Mouse (Mus musculus) neural tube, embryonic 15.5 days (tissue): Measurements from ENCODE around the gene Tmem132c. TPM values are rescaled to one million over a fixed set of nuclear protein-coding genes. Genes with fewer than 3 reads are reported as not detected.
A peak's percentile ranks its signal among the peaks of the same experiment; 100 is the strongest.

Experiments used
- ATAC-seq: fragments of 200-750 bp; cut with Nextera tagmentation; 2 replicates; pipeline ENCODE4 v1.8.0; 2017; ENCODE audit warnings: mild to moderate bottlenecking, moderate TSS enrichment, moderate library complexity; ENCODE audit not compliant: low FRiP score
- H3K27ac ChIP-seq: fragments of 300-500 bp; sonication (generic); replicated peaks from 2 replicates; pipeline ENCODE4 v1.5.1; 2015; ENCODE audit warnings: mild to moderate bottlenecking, inconsistent platforms
- H3K27me3 ChIP-seq: fragments of 300-500 bp; sonication (generic); replicated peaks from 2 replicates; pipeline ENCODE4 v1.6.1; 2015; ENCODE audit warnings: inconsistent platforms
- H3K36me3 ChIP-seq: fragments of 300-500 bp; sonication (generic); 2 replicates; pipeline ENCODE4 v1.6.1; 2015; ENCODE audit warnings: inconsistent platforms
- H3K4me1 ChIP-seq: fragments of 300-500 bp; sonication (generic); 2 replicates; pipeline ENCODE4 v1.6.1; 2015; ENCODE audit warnings: inconsistent platforms
- H3K4me2 ChIP-seq: fragments of 300-500 bp; sonication (generic); 2 replicates; pipeline ENCODE4 v1.6.1; 2015; ENCODE audit warnings: inconsistent platforms, mild to moderate bottlenecking, moderate library complexity
- H3K4me3 ChIP-seq: fragments of 300-500 bp; sonication (generic); replicated peaks from 2 replicates; pipeline ENCODE4 v1.5.1; 2015; ENCODE audit warnings: mild to moderate bottlenecking, inconsistent platforms
- H3K9ac ChIP-seq: fragments of 300-500 bp; sonication (generic); replicated peaks from 2 replicates; pipeline ENCODE4 v1.6.1; 2015; ENCODE audit warnings: mild to moderate bottlenecking, inconsistent platforms
- H3K9me3 ChIP-seq: fragments of 300-500 bp; sonication (generic); replicated peaks from 2 replicates; pipeline ENCODE4 v1.6.1; 2016; ENCODE audit warnings: inconsistent platforms
- WGBS: fragments of 180-500 bp; shearing (Covaris S2); methylation state at CpG from one replicate; pipeline ENCODE4 v1.1.7; 2015; ENCODE audit warnings: mixed read lengths; 5-methylcytosine and 5-hydroxymethylcytosine counted together
- polyA plus RNA-seq: library from polyadenylated mRNA; unstranded; fragments of >200 nt; fragmentation: Nextera tagmentation; extraction: Ambion mirVana; gene quantifications from 2 replicates; pipeline ENCODE4 v1.2.1, GENCODE M21; 2015

The Tmem132c gene
- polyA plus RNA-seq, 1 experiment from 2014 or later = 13.7 TPM

DNA sequence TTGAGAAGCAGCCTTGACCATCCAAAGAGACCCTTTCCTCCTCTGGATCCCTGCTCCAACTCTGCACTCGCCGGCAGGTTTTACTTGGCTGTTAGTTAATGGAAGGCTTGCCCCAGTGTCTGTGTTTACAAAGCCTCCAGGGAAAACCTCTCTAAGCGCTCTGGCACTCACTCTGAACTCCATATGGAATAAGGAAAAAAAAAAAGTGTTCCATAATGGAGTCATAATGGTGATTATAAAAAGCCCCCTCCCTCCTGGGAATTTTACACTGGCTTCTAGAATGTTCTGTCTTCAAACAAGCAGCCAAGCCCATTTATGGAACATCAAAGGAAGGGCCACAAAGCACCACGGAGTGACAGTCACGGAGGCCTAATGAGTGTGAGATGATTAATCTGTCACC lies 136.9 kb downstream of the Tmem132c start:
- ATAC-seq = no peak
- H3K27ac ChIP-seq = no peak overlapping the region
- no peak overlapping the region for H3K4me3 ChIP-seq
- H3K9ac ChIP-seq = no peak overlapping the region
- H3K9me3 ChIP-seq = no peaks in the 10 kb centered on the region
- H3K27me3 ChIP-seq = no peaks in the 10 kb centered on the region
- no peaks in the 10 kb centered on the region for H3K36me3 ChIP-seq
- WGBS = 46% methylated on average over 5 of the region's 5 CpGs
- peaks cover 8% of the 10 kb centered on the region; the same call in 1 of the 2 replicates for H3K4me1 ChIP-seq
- no peak overlapping the region for H3K4me2 ChIP-seq

DNA sequence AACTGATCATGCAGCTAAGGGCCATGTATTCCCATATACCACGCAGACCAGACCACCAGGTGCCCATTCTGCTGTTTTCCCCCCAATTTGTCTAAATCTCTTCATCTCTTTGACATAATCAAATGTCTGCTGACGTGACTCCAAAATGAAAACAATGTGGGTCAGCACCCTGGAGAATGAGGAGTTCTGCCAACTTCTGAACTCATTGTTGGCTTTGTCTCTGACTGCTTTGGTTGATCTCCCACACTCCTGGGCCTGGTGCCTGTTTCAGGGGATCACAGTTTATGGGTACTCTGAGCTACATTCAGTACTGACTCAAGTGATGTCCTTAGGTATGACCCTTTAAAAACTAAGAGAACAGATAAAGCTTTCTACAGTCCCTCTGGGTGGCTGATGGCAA lies 137.7 kb downstream of the Tmem132c start:
- Histone ChIP-seq H3K9me3 (no peaks in the 10 kb centered on the region), H3K4me3 (no peak overlapping the region), H3K4me2 (no peak overlapping the region), H3K27ac (no peak overlapping the region), H3K4me1 (peaks cover 8% of the 10 kb centered on the region; the same call in 1 of the 2 replicates), H3K36me3 (no peaks in the 10 kb centered on the region), H3K9ac (no peak overlapping the region), H3K27me3 (no peaks in the 10 kb centered on the region)
- 68% methylated on average over 2 of the region's 2 CpGs for WGBS
- ATAC-seq = no peak

DNA sequence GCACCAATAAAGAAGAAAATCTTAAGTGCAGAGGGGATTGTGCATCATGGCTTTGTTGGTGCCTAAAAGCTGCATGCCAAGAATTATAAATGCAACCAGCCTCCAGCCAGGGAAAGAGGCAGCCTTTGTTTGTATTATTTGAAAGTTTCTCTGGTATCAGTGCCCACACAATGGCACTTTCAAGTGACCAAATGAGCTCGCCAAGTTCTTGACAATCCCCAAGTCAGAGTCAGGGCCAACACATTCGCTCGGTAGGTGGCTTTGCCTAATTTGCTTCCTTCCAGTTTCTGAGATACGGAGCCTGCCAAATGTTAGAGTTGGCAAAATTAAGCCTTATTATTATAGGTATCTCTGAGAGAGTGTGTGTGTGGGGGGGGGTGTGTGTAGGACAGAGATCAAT lies 139.6 kb downstream of the Tmem132c start:
- no peaks in the 10 kb centered on the region for H3K27me3 ChIP-seq
- no peak for ATAC-seq
- no peaks in the 10 kb centered on the region for H3K9me3 ChIP-seq
- H3K4me1 ChIP-seq = peaks cover 8% of the 10 kb centered on the region; the same call in 1 of the 2 replicates
- H3K27ac ChIP-seq = no peak overlapping the region
- no peak overlapping the region for H3K4me3 ChIP-seq
- 50% methylated on average over 4 of the region's 4 CpGs for WGBS
- H3K9ac ChIP-seq = no peak overlapping the region
- no peak overlapping the region for H3K4me2 ChIP-seq
- H3K36me3 ChIP-seq = no peaks in the 10 kb centered on the region

DNA sequence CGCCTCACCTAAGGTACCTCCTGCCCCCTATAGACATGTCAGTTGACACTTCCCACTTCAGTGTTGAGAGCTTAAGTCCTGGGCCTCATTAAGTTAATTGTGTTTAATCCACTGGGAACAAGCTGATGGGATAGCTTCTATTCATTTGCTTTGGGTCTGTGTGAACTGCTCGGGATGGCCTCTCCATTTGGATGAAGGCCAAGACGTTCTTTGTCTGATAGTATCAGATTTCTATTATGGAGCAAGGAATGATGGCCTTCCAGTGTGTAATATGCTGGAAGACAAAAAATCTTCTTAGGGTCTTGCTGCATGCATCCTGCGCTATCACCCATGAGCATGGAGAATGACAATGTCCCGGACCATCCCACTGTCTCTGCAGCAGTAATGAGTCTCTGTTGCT lies 141.0 kb downstream of the Tmem132c start:
- Histone ChIP-seq H3K4me1 (peaks cover 8% of the 10 kb centered on the region; the same call in 1 of the 2 replicates), H3K4me3 (no peak overlapping the region), H3K27ac (no peak overlapping the region), H3K4me2 (no peak overlapping the region), H3K9ac (no peak overlapping the region), H3K36me3 (no peaks in the 10 kb centered on the region), H3K27me3 (no peaks in the 10 kb centered on the region), H3K9me3 (no peaks in the 10 kb centered on the region)
- no peak for ATAC-seq
- WGBS = 55% methylated on average over 5 of the region's 5 CpGs

DNA sequence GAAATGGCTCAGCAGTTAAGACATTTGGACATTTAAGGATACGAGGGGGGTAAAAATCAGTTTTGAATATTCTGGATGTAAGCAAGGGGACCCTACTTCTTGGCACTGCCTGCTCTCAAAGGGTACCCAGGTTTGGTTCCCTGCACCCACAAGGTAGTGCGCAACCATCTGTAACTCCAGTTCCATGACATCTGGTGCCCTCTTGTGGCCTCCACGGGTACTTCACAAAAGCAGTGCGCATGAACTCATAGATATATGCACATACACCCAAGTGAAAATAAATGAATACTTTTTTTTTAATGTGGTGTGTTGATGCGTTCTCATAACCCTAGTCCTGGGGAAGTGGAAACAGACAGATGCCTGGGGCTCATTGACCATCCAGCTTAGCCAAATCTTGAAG lies 149.6 kb downstream of the Tmem132c start:
- Histone ChIP-seq H3K4me1 (no peaks in the 10 kb centered on the region), H3K9ac (no peak overlapping the region), H3K9me3 (no peaks in the 10 kb centered on the region), H3K4me2 (no peak overlapping the region), H3K27ac (no peak overlapping the region), H3K27me3 (no peaks in the 10 kb centered on the region), H3K4me3 (no peak overlapping the region), H3K36me3 (no peaks in the 10 kb centered on the region)
- 96% methylated on average over 5 of the region's 5 CpGs for WGBS
- no peak for ATAC-seq

DNA sequence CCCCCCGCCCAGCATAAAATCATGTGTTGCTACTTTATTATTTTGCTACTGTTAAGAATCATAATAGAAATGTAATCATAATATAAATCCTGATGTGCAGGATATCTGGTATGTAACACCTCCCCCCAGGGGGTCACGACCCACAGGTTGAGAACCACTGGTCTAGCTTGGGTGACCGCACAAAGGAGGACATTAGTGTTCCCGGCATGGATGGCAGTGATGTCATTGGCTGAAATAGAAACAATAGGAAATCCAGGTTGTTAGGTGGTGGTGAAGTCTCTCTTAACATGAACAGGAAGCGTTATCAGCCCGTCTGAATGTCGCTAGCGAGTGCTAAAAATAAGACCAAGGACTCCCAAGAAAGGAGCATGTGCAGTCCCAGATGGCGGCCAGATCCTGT lies 155.3 kb downstream of the Tmem132c start:
- H3K36me3 ChIP-seq = no peaks in the 10 kb centered on the region
- H3K4me1 ChIP-seq = peaks cover 4% of the 10 kb centered on the region
- H3K9ac ChIP-seq = no peak overlapping the region
- no peaks in the 10 kb centered on the region for H3K9me3 ChIP-seq
- no peak overlapping the region for H3K27ac ChIP-seq
- 92% methylated on average over 9 of the region's 9 CpGs for WGBS
- H3K4me2 ChIP-seq = no peak overlapping the region
- no peak overlapping the region for H3K4me3 ChIP-seq
- no peak for ATAC-seq
- no peaks in the 10 kb centered on the region for H3K27me3 ChIP-seq

DNA sequence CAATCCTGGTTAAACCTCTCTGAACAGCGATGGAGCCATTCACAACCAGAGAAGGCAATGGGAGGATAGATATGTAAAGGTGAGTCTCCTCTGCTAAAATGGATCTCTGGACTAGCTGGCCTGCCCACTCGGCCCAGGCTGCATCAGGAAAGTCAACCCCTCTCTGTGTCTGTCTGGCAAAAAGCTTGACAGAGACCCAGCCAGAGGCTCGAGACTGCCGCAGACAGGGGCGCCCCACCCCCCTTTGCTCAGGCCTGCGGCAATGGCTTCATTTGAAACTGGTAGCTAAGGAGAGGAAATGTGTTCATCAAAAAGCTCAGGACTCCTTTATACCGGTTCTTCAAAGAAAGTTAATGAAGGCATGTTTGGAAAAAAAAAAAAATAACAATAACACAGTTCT lies 156.4 kb downstream of the Tmem132c start:
- 15% methylated on average over 7 of the region's 7 CpGs for WGBS
- H3K27ac ChIP-seq = no peak overlapping the region
- H3K27me3 ChIP-seq = no peaks in the 10 kb centered on the region
- ATAC-seq = no peak
- H3K4me2 ChIP-seq = no peak overlapping the region
- H3K36me3 ChIP-seq = no peaks in the 10 kb centered on the region
- peaks cover 4% of the 10 kb centered on the region for H3K4me1 ChIP-seq
- H3K9me3 ChIP-seq = no peaks in the 10 kb centered on the region
- H3K9ac ChIP-seq = no peak overlapping the region
- no peak overlapping the region for H3K4me3 ChIP-seq

DNA sequence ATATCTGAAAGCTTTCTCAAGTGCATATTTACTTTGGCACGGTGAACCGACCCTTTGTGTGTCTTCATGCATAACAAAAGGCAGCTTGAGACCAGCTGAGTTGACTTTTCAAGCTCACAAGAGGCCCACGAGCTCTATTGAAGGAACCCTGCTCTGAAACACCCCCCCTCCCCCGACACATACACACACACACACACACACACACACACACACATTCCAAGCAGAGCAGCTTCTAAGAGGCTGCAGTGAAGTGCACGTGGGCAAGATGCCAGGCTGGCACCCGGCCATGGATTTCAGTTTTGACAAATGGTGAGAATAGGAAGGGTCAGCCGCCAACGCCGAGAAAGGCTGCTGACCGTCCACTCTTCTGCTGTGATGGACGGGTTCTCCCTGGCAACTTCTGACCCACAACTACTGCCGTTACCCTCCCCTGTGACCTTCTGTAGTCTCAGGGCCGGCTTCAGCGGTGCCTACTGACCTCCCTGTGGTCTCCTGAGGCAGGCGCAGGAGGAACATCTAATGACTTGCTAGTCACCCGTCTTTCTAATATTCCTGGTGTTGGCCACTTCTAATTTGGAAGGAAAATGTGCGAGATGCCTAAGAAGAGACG lies 163.9 kb downstream of the Tmem132c start:
- H3K9me3 ChIP-seq = no peaks in the 10 kb centered on the region
- peak; percentile 53; the same call in 1 of the 2 replicates for ATAC-seq
- no peak overlapping the region for H3K9ac ChIP-seq
- peak overlapping the region; percentile 5; the same call in 1 of the 2 replicates for H3K4me2 ChIP-seq
- no peaks in the 10 kb centered on the region for H3K27me3 ChIP-seq
- peak overlapping the region; percentile 54 for H3K27ac ChIP-seq
- H3K4me3 ChIP-seq = no peak overlapping the region
- WGBS = 26% methylated on average over 18 of the region's 18 CpGs
- H3K36me3 ChIP-seq = no peaks in the 10 kb centered on the region
- peaks cover 13% of the 10 kb centered on the region for H3K4me1 ChIP-seq

DNA sequence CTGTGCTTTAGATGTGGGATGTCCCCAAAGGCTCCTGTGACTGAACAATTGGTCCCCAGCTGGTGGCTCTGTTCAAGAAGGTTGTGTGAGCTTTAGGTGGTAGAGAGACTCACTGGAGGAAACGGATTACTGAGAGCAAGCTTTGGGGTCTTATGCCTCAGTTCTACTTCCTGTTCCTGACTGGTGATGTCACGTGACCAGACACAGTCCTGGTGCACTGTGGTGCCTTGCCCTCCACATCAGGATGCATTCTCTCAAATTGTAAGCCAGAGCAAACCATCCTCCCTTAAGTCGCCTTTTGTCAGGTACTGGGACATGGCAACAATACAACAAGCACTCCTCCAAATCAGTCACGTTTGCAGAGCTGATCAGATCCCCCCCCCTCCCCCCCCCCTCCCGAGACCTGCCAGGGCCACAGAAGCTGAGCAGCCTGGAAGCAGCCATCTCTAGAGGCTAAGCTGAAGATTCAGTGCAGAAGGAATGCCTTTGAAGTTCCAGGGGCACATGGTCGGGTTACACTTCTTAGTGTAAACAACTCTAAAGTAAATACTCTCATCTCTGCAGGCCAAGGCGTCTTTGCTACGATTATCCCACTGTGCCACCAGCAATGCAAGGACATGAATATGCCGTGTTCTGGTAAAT lies 164.5 kb downstream of the Tmem132c start:
- no peak overlapping the region for H3K4me3 ChIP-seq
- no peak overlapping the region for H3K9ac ChIP-seq
- H3K27me3 ChIP-seq = no peaks in the 10 kb centered on the region
- no peaks in the 10 kb centered on the region for H3K9me3 ChIP-seq
- peak overlapping the region; percentile 54; the same call in 1 of the 2 replicates for H3K27ac ChIP-seq
- WGBS = 42% methylated on average over 9 of the region's 9 CpGs
- H3K4me1 ChIP-seq = peaks cover 13% of the 10 kb centered on the region
- no peaks in the 10 kb centered on the region for H3K36me3 ChIP-seq
- ATAC-seq = no peak
- no peak overlapping the region for H3K4me2 ChIP-seq

DNA sequence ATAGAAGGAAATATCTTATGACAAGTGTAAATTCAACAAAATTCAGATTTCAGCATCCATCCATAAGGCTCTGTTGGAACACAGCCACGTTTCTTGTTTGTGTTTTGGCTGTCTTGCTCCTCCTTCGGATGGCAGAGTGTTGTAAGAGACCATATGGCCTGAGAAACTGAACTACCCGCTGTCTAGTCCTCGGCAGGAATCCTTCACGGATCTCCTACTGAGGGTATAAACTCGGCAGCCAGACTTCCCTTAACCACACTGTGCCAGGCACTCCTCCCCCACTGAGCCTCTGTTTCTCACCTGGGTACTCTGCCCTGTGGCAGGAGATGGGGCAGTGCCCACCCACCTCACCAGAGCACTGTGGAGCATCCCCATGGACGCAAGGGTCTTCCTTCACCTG lies 174.9 kb downstream of the Tmem132c start:
- ATAC-seq = no peak
- no peak overlapping the region for H3K4me2 ChIP-seq
- no peaks in the 10 kb centered on the region for H3K36me3 ChIP-seq

DNA sequence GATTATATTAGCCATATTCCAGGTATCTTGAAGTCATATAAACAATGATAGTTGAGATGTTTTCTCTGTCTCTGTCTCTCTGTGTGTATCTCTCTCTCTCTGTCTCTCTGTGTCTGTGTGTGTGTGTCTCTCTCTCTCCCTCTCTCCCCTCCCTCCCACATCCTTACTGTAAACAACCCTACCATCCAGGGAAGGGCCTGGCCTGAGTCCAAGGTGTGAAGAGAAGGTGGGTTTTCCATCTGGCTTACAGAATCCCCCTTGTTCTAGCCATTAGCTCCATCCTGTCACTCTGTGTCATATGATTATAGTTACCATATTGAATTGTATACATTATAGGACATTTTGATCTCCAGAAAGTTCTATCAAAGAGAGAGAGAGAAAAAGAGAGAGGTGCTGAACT lies 182.3 kb downstream of the Tmem132c start:
- no peaks in the 10 kb centered on the region for H3K27me3 ChIP-seq
- no peaks in the 10 kb centered on the region for H3K9me3 ChIP-seq
- no peak overlapping the region for H3K4me2 ChIP-seq
- ATAC-seq = no peak
- no peak overlapping the region for H3K27ac ChIP-seq
- H3K36me3 ChIP-seq = no peaks in the 10 kb centered on the region
- no peak overlapping the region for H3K9ac ChIP-seq
- H3K4me3 ChIP-seq = no peak overlapping the region
- H3K4me1 ChIP-seq = no peaks in the 10 kb centered on the region

More for the DNA sequence above, 174.9 kb downstream of the Tmem132c start:
- H3K4me1 ChIP-seq = no peaks in the 10 kb centered on the region
- no peaks in the 10 kb centered on the region for H3K9me3 ChIP-seq
- H3K4me3 ChIP-seq = no peak overlapping the region
- H3K27me3 ChIP-seq = no peaks in the 10 kb centered on the region
- 67% methylated on average over 7 of the region's 7 CpGs for WGBS
- H3K9ac ChIP-seq = no peak overlapping the region
- H3K27ac ChIP-seq = no peak overlapping the region

DNA sequence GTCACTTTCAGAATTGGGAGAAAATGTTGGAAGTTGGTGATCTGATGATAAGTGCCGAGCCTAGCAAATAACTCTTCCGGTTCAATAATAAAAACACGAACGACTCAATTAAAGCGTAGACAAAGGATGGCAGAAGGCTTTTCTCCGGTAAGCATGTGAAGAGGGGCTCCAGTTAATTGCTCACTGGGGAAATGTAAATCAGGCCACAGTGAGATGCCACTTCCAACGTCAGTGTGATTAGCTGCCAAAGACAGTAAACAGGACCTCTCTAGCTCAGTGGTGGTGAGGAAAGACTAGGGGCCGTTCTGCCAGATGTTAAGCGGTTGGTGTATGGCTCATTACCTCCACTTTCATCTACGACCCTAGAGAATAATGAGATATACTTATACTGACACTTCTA lies 187.5 kb downstream of the Tmem132c start:
- no peaks in the 10 kb centered on the region for H3K27me3 ChIP-seq
- H3K36me3 ChIP-seq = no peaks in the 10 kb centered on the region
- H3K4me3 ChIP-seq = no peak overlapping the region
- no peaks in the 10 kb centered on the region for H3K9me3 ChIP-seq
- no peak overlapping the region for H3K9ac ChIP-seq
- H3K4me2 ChIP-seq = no peak overlapping the region
- no peak for ATAC-seq
- 14% methylated on average over 10 of the region's 10 CpGs for WGBS
- H3K27ac ChIP-seq = no peak overlapping the region
- no peaks in the 10 kb centered on the region for H3K4me1 ChIP-seq
